ENCODE assay signal across 7 mouse cellular contexts in genomic region chr11:4219317-4219751, GRCm38 (mm10). TPM values are rescaled to one million over a fixed set of nuclear protein-coding genes. Genes with fewer than 3 reads are reported as not detected.
DNase-seq lines count a peak whose midpoint lies in the region; ATAC-seq and TF ChIP-seq lines count a peak whose summit lies in the region.

No protein-coding gene starts in this region.

- H3K4me1 ChIP-seq in heart, embryonic 15.5 days (replicated peaks) = peaks cover 36% of the 10 kb centered on the region
- no peaks in the 10 kb centered on the region; the same call in 1 of the 2 replicates for H3K4me1 ChIP-seq in lung, embryonic 14.5 days (ENCODE audit: insufficient read depth)

- peak overlapping the region; percentile 95 for H3K4me2 ChIP-seq in heart, embryonic 15.5 days
- peak overlapping the region; percentile 90; the same call in 1 of the 2 replicates for H3K4me2 ChIP-seq in lung, embryonic 14.5 days

- H3K36me3 ChIP-seq in heart, embryonic 15.5 days = peaks cover 6% of the 10 kb centered on the region; the same call in 1 of the 2 replicates
- H3K36me3 ChIP-seq in lung, embryonic 14.5 days (ENCODE audit: insufficient read depth) = peaks cover 16% of the 10 kb centered on the region; the same call in 1 of the 2 replicates

- H3K9me3 ChIP-seq in heart, embryonic 15.5 days (replicated peaks) = no peaks in the 10 kb centered on the region
- H3K9me3 ChIP-seq in lung, embryonic 14.5 days (ENCODE audit: low read depth, low read length) = no peaks in the 10 kb centered on the region

- TF ChIP-seq CTCF in lung, embryonic 14.5 days (IDR thresholded peaks at IDR 0.05; ENCODE audit: low read depth) = peak; percentile 86

- peaks cover 5% of the 10 kb centered on the region for H3K27me3 ChIP-seq in heart, embryonic 15.5 days
- H3K27me3 ChIP-seq in lung, embryonic 14.5 days (ENCODE audit: insufficient read depth, low read length) = no peaks in the 10 kb centered on the region

- no peak overlapping the region for H3K9ac ChIP-seq in heart, embryonic 15.5 days
- H3K9ac ChIP-seq in lung, embryonic 14.5 days = no peak overlapping the region

- peak overlapping the region; percentile 66 for H3K27ac ChIP-seq in heart, embryonic 15.5 days
- no peak overlapping the region for H3K27ac ChIP-seq in lung, embryonic 14.5 days (ENCODE audit: low read depth)

- 7% methylated on average over 2 of the region's 2 CpGs for WGBS in heart, embryonic 15.5 days
- 12% methylated on average over 2 of the region's 2 CpGs for WGBS in lung, embryonic 14.5 days

- peak; percentile 53 to 56 for DNase-seq in B cell, adult 2 months
- peak; percentile 70 for DNase-seq in ES-CJ7 (ENCODE audit: low read depth, low spot score)
- peak; percentile 79 to 81 for DNase-seq in cerebellum, postnatal 14 days
- peak; percentile 46 to 85 for DNase-seq in layer of hippocampus, adult 18-20 months (ENCODE audit: low spot score in 2 of 2)
- peak; percentile 90 for DNase-seq in lung, embryonic 14.5 days
- peak; percentile 71 for DNase-seq in skeletal muscle tissue, adult 2 months (ENCODE audit: low read depth, low spot score)

- H3K4me3 ChIP-seq in heart, embryonic 15.5 days = peak overlapping the region; percentile 59; the same call in 1 of the 2 replicates
- no peak overlapping the region for H3K4me3 ChIP-seq in lung, embryonic 14.5 days (ENCODE audit: low read depth, low read length)

- no peak for ATAC-seq in heart, embryonic 15.5 days (replicated peaks; ENCODE audit: insufficient number of reproducible peaks, insufficient read depth, low FRiP score, low read depth)
- ATAC-seq in lung, embryonic 14.5 days (ENCODE audit: insufficient read depth) = no peak

RNA-seq across cellular contexts. Expression of gene Castor1, which starts 1.3 kb away (rescaled TPM):
- polyA plus RNA-seq in heart, embryonic 15.5 days (2015; fragmentation: Nextera tagmentation; extraction: Ambion mirVana) = 6.7 and 13.3 TPM in 2 replicates
- 1 to 10 TPM; 4.3 to 4.7 TPM for total RNA-seq in layer of hippocampus, adult 18-20 months (2021)
- polyA plus RNA-seq in lung, embryonic 14.5 days (2014; fragmentation: Nextera tagmentation; extraction: Ambion mirVana) = 1.9 and 2.1 TPM in 2 replicates

RNA-seq across cellular contexts. Expression of gene Osm, which starts 16.9 kb away (rescaled TPM):
- 0.09 and 0.33 TPM in 2 replicates for polyA plus RNA-seq in heart, embryonic 15.5 days (2015; fragmentation: Nextera tagmentation; extraction: Ambion mirVana)
- not detected for total RNA-seq in layer of hippocampus, adult 18-20 months (2021)
- not detected in 2 replicates for polyA plus RNA-seq in lung, embryonic 14.5 days (2014; fragmentation: Nextera tagmentation; extraction: Ambion mirVana)

RNA-seq across cellular contexts. Expression of gene Tbc1d10a, which starts 32.7 kb away (rescaled TPM):
- 13.9 and 21.6 TPM in 2 replicates for polyA plus RNA-seq in heart, embryonic 15.5 days (2015; fragmentation: Nextera tagmentation; extraction: Ambion mirVana)
- total RNA-seq in layer of hippocampus, adult 18-20 months (2021) = 10 to 100 TPM; 28.1 to 30.8 TPM
- polyA plus RNA-seq in lung, embryonic 14.5 days (2014; fragmentation: Nextera tagmentation; extraction: Ambion mirVana) = 19.6 and 20.9 TPM in 2 replicates

RNA-seq across cellular contexts. Expression of gene Lif, which starts 38.0 kb away (rescaled TPM):
- polyA plus RNA-seq in heart, embryonic 15.5 days (2015; fragmentation: Nextera tagmentation; extraction: Ambion mirVana) = 0.23 and 0.55 TPM in 2 replicates
- 1 to 10 TPM; 1.8 to 2.7 TPM for total RNA-seq in layer of hippocampus, adult 18-20 months (2021)
- polyA plus RNA-seq in lung, embryonic 14.5 days (2014; fragmentation: Nextera tagmentation; extraction: Ambion mirVana) = 0.12 and 0.33 TPM in 2 replicates

RNA-seq across cellular contexts. Expression of gene Sf3a1, which starts 59.2 kb away (rescaled TPM):
- polyA plus RNA-seq in heart, embryonic 15.5 days (2015; fragmentation: Nextera tagmentation; extraction: Ambion mirVana) = 27.0 and 32.8 TPM in 2 replicates
- 10 to 100 TPM; 72.7 TPM for total RNA-seq in layer of hippocampus, adult 18-20 months (2021)
- 64.1 and 68.7 TPM in 2 replicates for polyA plus RNA-seq in lung, embryonic 14.5 days (2014; fragmentation: Nextera tagmentation; extraction: Ambion mirVana)
